Mouse (Mus musculus) thymus, postnatal 10 days (tissue): Measurements from ENCODE around the gene Thumpd1.
A peak's percentile ranks its signal among the peaks of the same experiment; 100 is the strongest.
"Not testable (repeated sequence)": the region's sequence is repeated elsewhere in the genome, so short reads cannot be mapped to it uniquely, and the experiment has no call there.

ENCODE experiments used
- DNase-seq, 2 experiments: peaks; one replicate each; pipeline ENCODE4 v3.0.0; 2021; ENCODE audit warnings: low spot score in 2 of 2

The Thumpd1 gene

GRCm38 (mm10) chr7:119720253-119720946 lies at the start of gene Thumpd1:
Gene Thumpd1 (minus strand): TSS chr7:119720798.
- DNase-seq: peak; percentile 85 to 92

- no peak for DNase-seq
These were observed 49.3 kb upstream of the Thumpd1 start for GRCm38 (mm10) chr7:119769895-119770294.

- DNase-seq: no peak
These were observed 46.4 kb upstream of the Thumpd1 start for GRCm38 (mm10) chr7:119766996-119767395.

- no peak for DNase-seq
These were observed 43.8 kb upstream of the Thumpd1 start for GRCm38 (mm10) chr7:119764377-119764776.

GRCm38 (mm10) chr7:119762166-119762697 lies 41.6 kb upstream of the Thumpd1 start:
- no peak for DNase-seq

- DNase-seq: no peak
These were observed 39.9 kb upstream of the Thumpd1 start, which contains the start of gene Acsm3 for GRCm38 (mm10) chr7:119760527-119760951. Gene Acsm3 (plus strand): TSS chr7:119760923.

- DNase-seq: no peak
These were observed 33.1 kb upstream of the Thumpd1 start for GRCm38 (mm10) chr7:119753696-119754095.

GRCm38 (mm10) chr7:119749942-119750341 lies 29.3 kb upstream of the Thumpd1 start:
- DNase-seq: no peak

- no peak for DNase-seq
These were observed 28.2 kb upstream of the Thumpd1 start for GRCm38 (mm10) chr7:119748761-119749160.

GRCm38 (mm10) chr7:119745869-119746268 lies 25.3 kb upstream of the Thumpd1 start:
- no peak for DNase-seq

- DNase-seq: peak in 1 of 2 experiments; percentile 11
These were observed 23.7 kb upstream of the Thumpd1 start for GRCm38 (mm10) chr7:119744321-119744720.

GRCm38 (mm10) chr7:119739798-119740468 lies 19.3 kb upstream of the Thumpd1 start:
- DNase-seq: not testable (repeated sequence)

- no peak for DNase-seq
These were observed 18.3 kb upstream of the Thumpd1 start for GRCm38 (mm10) chr7:119738877-119739276.

- DNase-seq: peak in 1 of 2 experiments; percentile 28
These were observed 10.7 kb upstream of the Thumpd1 start for GRCm38 (mm10) chr7:119731262-119731661.

- DNase-seq: no peak
These were observed 7.0 kb upstream of the Thumpd1 start for GRCm38 (mm10) chr7:119727621-119728020.

GRCm38 (mm10) chr7:119720947-119721310 lies 331 bp upstream of the Thumpd1 start:
- no peak for DNase-seq

GRCm38 (mm10) chr7:119714111-119714510 lies 6.5 kb downstream of the Thumpd1 start:
- DNase-seq: no peak

- no peak for DNase-seq
These were observed 25.7 kb downstream of the Thumpd1 start for GRCm38 (mm10) chr7:119694926-119695325.

GRCm38 (mm10) chr7:119692302-119692701 lies 28.3 kb downstream of the Thumpd1 start:
- DNase-seq: no peak

GRCm38 (mm10) chr7:119689726-119690125 lies 30.9 kb downstream of the Thumpd1 start, which contains the start of gene Acsm4:
Gene Acsm4 (plus strand): TSS chr7:119690026.
- no peak for DNase-seq

- no peak for DNase-seq
These were observed 37.9 kb downstream of the Thumpd1 start for GRCm38 (mm10) chr7:119682699-119683098.

GRCm38 (mm10) chr7:119680107-119680506 lies 40.5 kb downstream of the Thumpd1 start:
- no peak for DNase-seq

- peak in 1 of 2 experiments; percentile 27 for DNase-seq
These were observed 47.1 kb downstream of the Thumpd1 start for GRCm38 (mm10) chr7:119673465-119673864.
